Mouse (Mus musculus) heart, postnatal 0 days (tissue): ENCODE results near the gene Tdrd12.

Experiments used
- CTCF ChIP-seq: IDR thresholded peaks from 2 replicates; pipeline ENCODE4 v1.5.1; 2016; ENCODE audit warnings: antibody characterized with exemption, control low read depth, low read depth
- EP300 ChIP-seq: IDR thresholded peaks from 2 replicates; pipeline ENCODE4 v1.6.1; 2016; ENCODE audit warnings: antibody characterized with exemption, low read depth

DNA sequence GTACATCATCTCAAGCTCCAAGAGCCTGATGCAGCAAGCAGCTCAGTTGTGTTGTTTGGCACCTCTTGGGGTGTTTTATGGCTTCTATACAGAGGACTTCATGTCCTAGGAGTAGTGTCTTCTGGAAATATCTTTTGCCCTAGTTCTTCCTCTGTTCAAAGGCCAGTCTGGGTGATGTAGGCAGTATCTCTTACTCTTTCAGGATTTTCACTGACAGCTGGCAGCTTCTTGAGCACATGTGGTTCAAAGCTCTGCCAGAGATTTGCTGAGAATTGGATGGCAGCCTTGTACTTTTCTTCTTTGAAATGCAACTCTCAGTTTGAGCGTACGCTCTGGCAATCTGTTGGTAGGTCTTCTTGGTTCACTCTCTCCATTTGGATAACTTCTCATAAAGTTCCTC, 40.0 kb downstream of the Tdrd12 start:
- TF ChIP-seq CTCF (no peak), EP300 (no peak)
